Mouse (Mus musculus) mesoderm, embryonic 11.5 days (tissue): ENCODE data around the gene Camk2d.

Experiments
- DNase-seq: peaks from one replicate; pipeline ENCODE4 v3.0.0-alpha.2; 2012; ENCODE audit warnings: low read depth, low spot score

The Camk2d gene

DNA sequence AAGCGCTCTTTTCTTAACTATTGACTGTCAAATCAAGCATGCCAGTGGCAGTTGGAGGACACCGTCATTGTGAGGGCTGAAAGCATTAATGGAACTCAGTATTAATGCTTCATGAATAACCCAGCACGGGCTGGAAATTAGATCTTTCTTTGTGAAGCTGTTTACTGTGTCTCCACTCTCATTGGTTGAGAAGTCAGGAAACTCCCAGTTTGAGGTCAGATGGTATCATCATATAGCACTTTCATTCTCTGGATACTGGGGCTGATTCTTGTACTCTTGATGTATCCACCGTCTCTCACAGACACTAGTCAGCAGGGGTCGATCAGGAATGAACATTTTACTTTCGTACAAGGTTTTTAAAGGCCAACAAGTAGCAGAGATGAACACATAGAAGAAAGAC, 54.6 kb downstream of the Camk2d start:
- DNase-seq = no peak

DNA sequence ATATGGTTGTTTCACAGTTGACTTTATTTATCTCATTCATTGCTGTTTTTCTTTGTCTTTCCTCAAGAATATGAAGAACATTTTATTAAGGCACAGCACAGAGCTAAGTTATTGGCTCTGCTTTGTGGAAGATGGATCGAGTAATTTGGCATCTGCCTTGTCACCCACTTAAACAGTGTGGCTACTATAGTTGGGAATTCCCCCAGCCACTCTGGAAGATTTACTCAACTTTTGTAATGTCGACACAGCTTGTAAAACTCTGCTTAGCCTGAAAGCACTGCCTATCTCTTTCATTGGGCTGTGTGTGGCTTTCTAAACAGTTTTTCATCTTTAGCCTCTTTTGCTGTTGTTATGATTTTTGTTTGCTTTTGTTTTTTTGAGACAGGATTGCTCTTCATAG, 56.3 kb downstream of the Camk2d start:
- no peak for DNase-seq

DNA sequence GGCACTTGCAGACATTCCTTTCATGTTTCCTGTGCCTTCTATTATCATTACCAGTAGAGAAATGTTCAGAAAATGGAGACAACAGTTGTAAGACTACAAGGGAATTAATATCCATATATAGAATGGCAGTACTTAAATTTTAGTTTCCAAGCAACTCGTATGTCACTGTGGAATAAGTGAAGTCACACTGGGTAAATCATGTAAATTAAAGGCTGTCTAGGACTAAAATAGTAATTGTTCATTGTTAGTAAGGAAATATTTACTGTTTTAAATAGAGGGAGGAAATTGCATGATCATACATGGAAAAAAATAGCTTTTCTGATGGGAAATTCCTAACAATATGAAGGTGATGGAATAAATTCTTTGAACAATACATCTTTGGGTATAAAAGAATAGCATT, 57.0 kb downstream of the Camk2d start:
- no peak for DNase-seq

DNA sequence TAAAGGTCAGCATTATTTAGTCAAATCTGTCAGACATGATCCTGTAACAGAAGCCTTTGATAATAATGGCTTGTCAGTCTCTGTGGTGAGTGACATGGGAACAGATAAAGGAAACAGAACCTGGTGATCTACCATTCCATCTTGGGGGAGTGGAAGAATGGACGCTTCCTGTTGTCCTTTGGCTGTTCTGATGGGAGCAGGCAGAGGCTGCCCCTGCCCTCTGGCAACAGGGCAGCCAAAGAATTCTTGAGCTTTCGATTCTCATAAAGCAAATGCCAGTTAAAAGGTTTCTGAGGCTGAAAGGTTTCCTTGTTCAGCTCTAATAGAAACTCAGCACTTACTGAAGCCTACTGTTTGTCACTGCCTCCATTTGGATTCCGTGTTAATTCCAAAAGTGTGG, 60.1 kb downstream of the Camk2d start:
- no peak for DNase-seq

DNA sequence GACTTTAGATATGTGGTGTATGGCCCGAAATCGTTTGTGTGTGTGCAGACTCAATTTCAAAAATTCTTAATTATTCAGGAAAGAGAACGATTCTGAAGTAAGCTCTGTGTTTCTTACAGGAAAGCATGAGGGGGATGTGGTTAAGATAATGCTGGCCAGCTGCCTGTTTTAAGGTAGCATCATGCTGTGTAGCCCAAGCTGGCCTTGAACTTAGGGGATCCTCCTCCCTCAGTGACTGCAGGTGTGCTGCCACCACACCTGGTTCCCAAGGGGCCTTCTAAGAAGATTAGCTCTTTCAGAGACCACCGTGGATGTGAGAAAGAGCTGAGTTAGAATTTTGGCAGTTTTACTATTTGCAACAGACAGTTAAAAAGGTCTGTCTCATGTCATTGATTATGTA, 61.8 kb downstream of the Camk2d start:
- no peak for DNase-seq

DNA sequence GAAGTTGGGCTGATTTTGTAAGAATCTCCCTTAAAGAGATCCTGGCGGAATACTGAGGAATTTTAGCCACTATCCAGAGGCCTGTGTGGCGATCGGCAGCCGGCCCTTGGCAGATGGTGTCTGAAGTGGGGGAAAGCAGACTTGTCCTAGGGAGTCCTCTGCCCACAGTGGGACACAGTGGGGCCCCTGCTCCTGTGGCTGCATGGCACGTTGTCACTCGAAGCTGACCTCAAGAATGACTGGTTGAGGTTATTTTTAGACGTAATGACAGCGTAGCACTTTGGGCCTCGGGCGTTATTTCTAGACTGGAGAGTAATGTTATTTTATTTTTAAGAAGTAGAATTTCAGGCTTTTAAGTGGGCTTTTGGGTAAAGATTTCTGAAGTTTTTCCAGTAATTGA, 62.7 kb downstream of the Camk2d start:
- DNase-seq = no peak

DNA sequence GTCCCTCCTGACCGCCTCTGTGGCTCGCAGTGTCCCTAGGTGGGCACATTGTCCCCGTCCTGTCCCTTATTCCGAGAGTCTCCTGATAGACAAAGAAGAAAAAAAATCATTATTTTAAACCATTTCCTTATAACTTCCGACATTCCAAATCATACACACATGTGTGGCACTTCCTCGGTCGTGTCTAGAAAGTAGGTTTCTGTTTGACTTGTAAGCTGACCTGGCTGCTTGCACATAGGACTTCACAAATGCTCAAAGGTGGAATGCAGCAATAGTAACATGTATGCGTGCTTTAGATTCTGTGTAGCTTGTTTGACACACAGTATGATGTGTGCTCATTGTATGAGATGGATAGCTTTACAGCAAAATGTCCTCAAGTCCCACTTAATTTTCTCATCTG, 63.1 kb downstream of the Camk2d start:
- no peak for DNase-seq

DNA sequence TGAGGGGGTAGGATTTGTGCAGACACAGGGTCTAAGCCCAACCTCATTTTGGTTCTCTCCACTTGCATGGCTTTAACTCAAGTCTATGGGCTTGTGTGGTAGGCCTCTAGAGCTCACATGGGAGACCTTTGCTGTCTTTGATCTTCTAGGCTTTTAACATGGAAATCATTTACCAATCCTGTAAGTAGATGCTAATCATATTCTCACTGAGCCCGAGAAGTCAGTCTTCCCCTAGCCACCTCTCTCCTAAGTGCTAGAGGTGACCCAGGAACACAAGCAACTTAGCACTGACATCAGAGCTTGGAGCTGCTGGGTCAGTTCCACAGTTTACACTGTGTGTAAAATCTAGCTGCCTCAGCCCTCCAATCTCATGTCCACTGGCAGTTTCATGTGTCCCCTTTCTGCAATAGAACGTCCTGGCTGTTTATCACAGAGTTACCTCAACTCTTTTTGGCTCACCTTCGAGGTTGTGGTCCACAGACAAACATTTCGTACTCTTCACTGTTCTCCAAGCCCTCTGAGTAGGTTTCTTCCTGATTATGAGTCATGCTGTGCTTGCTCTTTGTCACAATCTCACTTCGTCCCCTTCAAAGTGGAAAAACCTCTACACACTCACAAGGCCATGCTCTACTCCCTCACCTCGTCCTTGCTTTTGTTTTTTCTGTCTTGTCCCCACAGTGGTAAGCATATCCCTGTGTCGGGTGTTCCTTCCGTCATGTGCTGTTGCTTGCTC, 63.9 kb downstream of the Camk2d start:
- no peak for DNase-seq

DNA sequence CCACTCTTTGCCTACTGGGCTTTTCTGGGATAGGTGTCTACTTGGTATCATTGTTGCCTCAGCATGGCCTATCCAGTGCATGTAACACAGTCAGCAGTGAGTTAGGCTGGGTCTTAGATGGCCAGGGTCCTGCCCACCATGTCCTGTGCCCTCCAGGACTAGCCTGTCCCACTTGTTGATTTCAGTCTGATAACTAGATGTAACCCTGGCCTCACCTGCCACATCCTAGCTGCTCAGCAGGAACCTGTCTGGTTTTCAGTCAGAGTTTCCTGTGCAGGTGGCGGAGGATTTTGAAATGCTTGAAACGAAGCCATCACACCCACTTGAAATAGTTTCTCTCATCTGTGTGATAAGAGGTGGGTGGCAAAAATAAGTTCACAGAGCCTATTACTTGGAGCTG, 64.5 kb downstream of the Camk2d start:
- no peak for DNase-seq

DNA sequence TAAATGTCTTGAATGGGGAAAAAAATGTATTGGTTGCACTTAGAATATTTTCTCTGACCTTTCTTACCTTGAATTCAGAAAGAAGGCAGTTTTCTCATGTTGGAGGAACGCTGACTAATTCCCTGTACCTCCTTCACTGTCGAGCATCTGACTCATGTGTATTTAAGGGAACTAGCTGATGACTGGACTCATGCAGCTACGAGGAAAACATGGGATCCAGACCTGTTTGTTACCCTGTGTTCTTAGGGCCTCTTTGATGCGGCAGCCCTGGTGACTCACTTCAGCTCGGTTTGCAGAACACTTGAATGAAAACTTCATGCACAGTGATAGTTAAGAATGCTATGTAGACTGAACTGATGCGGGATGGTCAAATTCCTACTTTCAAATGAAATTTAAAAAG, 64.9 kb downstream of the Camk2d start:
- no peak for DNase-seq

DNA sequence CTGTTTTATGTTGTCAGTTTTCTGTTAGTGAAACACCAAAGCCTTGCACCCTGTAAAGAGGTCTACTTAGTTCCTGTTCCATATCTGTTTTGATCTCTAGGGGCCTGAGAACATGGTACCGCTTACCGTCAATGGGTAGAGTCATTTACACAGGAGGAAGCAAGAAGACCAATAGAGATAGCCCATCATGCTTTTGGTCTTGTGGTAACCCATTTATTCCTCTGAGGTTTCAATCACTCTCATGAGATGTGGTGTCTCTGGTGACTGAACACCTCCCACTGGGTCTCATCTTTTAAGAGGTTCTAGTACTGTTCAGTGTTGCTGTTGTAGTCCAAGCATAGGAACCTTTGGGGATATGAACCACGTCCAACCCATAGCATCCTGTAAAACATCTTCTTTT, 65.8 kb downstream of the Camk2d start:
- DNase-seq = no peak

DNA sequence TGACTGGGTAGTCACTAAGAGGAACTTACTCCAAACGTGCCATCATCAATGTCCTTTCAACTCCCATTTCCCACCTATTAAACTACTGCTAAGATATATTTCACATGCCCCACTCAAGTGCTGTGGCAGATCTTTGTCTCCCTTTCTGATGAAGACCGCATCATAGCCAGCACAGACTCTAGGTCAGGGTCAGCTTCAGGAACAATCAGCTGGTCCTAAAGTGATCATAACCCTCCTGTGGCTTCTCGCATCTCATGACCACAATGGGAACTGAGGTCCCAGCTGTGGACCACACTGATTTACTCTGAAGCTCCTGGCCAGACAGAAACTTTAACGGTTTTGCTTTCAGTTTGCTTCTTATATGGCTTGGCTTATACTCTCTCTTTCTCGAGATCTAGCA, 67.3 kb downstream of the Camk2d start:
- DNase-seq = no peak

DNA sequence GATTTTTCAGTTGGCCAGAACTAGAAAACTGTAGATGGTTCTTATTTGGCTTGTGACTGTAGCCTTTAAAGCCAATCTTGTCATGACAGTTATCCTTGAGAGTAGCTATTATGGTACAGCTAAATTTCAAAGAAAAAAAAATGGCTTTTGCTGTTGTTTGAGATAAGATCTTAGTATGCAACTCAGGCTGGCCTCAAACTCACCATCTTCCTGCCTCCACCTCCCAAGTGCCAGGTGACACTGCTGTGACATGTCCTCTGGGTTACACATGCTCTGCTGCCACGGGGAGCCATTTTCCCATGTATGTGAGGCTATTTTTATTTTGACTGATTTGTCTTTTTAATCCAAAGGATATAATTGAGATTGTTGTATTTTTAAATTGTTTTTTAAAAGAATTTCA, 69.8 kb downstream of the Camk2d start:
- DNase-seq = no peak

DNA sequence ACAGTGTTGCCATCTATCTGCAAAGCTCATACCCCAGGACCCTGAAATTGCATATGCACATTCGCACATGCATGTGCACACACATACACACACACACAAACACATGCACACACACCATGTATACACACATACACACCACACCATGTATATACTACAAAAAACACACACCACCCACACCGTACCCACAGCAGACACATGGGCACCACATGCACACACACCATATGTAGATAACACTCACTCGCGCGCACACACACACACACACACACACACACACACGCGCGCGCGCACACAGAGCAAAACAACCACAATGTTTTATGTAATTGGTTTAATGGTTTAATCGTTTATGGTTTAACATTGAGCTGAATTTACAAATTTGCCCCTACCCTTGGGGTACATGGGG, 70.9 kb downstream of the Camk2d start:
- DNase-seq = no peak

DNA sequence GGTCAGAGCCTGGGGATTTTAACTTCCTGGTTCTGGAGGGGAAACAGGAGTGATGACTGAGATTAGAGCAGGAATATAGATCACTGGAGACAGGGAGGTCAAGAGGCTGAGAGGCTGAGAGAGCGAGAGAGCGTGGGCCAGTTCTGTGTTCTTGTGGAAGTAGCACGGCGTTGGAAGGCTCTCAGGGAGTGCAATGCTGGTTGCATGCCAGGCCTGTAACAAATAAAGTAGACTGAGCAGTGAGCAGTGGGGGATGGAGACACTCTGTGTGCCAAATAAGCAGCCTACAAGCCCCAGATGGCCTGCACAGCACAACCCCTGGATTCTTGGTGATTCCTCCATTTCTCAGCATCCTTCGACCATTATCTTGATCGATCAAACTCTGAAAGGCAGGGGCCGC, 71.3 kb downstream of the Camk2d start:
- DNase-seq = peak; percentile 44

DNA sequence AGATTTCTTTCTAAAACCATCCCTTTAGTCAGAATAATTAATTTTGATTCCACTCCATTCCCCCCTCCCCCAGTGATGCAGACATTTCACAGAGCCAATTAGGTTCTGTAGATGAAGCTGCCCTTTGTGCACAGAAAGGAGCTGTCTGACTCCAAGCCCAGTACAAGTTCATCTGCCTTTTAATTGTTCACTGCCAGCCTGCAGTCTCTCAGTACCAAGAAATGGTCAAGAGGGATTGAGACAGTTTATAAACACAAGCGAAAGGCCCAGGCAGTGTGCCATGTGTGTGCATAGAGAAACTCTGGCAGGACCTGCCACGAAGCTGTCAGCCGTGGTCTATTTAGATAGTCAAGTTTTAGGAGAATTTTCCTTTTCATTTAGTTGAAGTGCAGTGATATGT, 72.0 kb downstream of the Camk2d start:
- no peak for DNase-seq

DNA sequence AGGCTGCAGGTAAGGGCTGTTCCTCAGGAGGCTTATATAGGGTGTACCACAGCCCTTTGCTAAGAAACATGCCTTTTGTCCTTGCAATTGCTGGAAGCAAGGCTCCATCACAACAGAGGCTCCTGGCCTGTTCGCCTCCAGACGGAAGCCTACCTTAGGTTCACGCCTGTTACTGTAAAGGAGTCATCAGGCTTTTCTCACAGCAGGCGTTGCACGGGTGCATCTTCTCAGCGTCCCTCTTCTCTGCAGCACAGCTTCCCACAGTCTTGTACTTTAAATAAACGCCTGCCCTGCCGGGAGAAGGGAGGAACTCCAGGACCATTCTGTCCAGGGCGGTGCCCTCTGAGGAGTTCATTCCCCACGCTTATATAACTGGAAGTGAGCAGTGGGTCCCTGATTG, 72.6 kb downstream of the Camk2d start:
- no peak for DNase-seq

DNA sequence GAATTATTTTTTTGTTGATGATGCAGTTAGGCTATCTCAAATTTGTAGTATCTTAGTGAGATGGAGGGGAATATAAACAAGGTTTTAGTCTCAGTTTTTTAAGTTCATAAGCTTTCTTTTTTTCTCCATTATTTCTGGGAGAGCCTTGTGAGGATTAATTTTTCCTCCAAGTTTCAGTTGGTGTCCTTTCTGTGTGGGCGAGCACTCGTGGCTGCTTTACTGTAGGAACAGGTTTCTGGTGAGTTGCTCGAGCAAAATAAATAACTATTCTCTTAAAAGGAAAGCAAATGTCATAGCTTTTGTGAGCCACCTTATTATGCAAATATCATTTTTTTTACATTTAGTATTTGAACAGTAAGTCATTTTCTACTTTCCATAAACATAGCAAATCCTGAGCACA, 74.3 kb downstream of the Camk2d start:
- DNase-seq = no peak

DNA sequence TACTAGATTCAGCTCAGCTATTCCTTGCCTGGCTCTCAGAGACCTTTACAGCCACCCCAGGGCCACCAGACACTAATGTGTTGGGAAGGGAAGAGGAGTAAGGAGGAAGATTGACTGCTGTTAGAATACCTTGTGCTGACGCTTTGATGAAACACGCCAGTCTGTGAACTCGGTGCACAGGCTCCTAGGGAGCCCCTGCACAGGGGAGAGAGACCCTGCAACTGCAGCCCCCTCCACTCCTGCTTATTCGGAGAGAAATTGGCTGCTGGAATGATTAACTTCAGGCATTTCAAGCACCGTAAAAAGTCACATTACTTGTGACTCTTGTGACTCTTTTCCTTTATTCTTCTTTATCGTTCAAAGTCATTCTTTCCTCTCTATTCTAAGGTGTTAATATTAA, 75.2 kb downstream of the Camk2d start:
- DNase-seq = no peak

DNA sequence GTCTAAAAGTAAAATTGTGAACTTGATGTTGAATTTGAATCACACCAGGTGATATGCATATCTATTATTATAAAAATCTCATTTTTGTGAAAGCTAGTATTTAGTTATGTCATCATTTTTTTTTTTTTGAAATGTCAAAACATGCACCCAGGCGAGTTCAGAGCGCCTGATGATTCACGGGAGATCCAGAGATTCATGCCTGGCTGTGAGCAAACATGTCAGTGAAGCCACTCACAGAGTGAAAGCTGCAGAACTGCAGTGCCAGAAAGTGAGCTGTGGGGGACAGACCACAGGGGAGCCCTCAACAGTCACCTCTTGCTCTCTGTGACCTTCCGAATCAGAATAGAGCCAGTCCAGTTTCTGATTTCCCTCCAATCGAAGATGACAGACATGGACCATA, 84.9 kb downstream of the Camk2d start:
- DNase-seq = no peak

DNA sequence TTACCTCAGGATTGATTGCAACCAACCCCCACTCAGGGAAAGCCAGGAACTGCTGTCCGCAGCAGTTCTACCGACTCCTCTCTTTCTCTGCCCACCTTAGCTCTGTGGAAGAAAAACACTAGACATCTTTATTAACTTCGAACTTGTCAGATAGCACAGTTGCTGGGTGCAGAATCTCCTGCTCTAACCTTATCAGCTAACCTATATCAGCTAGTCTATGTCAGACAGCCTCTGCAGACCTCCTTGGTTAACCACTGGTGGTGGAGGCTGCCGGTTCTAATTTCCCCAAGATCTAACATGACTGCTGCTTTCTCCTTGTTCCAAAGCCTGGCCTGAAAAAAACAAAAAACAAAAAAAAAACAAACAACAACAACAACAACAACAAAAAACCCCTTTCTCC, 85.9 kb downstream of the Camk2d start:
- no peak for DNase-seq

DNA sequence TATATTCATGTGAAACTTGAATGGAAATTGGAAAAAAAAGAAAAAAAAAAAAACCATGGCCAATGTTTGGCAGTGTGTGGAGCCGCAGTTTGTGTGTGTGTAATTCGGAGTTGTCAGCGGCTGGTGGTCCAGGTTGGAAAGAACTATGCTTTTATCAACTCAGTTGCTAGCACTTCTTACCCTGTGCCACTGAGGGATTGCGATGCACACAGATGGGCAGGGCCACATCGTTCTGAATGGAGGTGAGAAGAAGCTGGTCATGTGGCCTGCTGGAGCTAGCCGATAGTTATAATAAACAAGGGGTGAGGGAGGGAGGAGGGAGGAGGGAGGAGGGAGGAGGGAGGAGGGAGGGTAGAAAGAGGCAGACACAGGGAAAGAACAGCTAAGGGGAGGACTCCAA, 89.3 kb downstream of the Camk2d start:
- DNase-seq = no peak

DNA sequence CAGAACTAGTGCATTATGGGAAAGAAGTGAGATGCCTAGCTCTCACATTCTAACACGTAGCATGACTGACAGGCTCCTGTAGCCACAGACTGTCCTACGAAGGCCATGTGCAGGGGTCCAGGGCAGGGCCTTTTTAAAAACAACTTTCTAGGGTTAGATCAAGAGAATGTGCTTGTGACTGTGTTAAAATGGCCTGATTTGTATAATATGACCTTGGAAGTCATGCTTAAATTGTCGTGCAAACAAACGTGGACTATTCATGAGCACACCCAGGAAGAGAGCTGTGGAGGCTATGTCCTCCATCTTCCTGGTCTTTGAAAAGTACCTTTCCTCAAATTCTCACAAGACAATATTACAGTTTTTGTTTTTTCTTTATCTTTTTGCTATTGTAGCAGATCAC, 91.0 kb downstream of the Camk2d start:
- no peak for DNase-seq

DNA sequence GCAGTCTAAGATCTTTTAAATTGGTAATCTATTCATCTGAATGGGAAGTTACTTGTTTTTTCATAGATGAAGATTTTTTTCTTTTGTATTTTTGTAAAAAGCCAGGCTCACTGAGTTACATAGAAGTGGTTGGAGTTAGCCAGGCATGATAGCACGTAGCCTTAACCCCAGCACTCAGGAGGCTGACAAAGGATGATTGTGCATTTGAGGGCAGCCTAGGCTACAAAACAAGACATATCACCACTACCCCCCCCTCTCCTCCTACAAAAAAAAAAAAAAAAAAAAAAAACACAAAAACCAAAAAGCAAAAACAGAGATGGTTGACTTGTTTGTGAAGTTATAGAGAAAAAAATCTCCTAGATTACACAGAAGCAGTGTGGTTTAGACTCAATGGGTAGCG, 92.4 kb downstream of the Camk2d start:
- DNase-seq = no peak
